Mouse (Mus musculus) activated CD4-positive, CD25-positive, alpha-beta regulatory T cell, adult 4 months (primary cell): Measurements from ENCODE around the gene Fancd2. TPM values are rescaled to one million over a fixed set of nuclear protein-coding genes. Genes with fewer than 3 reads are reported as not detected.

Experiments
- ATAC-seq: one replicate; pipeline ENCODE4 v1.8.0; 2017
- polyA plus RNA-seq, 2 experiments: library from polyadenylated mRNA; unstranded; fragments of 100-300 nt; shearing (Covaris generic); gene quantifications; one replicate each; pipeline ENCODE4 v1.2.1; 2017

Gene Fancd2
- polyA plus RNA-seq, 2 experiments from 2014 or later: 4.4 to 7.2 TPM

DNA sequence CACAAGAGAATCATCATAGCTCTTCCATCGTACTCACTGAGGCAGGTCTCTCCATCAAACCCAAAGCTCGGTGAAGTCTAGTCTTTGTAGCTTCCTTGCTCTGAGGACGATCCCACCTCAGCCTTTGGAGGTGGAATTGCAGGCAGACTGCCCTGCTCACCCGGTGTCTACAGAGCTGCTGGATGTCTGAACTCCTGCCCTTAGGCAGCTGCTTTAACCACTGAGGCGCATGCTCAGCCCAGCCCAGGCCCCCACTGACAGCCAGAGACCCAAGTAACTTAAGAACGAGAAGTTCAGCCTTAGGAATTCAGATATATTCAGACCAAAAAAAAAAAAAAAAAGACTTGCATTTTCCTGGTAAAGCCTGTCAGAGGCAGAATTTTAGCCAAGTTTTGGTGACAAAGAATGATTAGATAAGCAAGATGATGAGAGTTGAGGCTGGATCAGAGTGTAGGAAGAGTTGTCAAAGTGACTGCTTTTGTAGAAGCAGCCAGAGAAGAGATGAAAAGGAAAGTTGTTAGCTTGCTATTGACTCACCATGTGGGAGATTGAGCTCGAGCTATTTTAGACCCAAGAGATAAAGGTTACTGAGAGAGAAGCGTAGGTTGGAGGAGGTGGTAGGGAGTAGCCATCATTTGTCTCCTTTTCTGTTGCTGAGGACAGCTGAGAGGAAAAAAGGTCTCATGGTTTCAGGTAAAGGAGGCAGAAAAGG lies 80.9 kb downstream of the Fancd2 start:
- no peak for ATAC-seq

DNA sequence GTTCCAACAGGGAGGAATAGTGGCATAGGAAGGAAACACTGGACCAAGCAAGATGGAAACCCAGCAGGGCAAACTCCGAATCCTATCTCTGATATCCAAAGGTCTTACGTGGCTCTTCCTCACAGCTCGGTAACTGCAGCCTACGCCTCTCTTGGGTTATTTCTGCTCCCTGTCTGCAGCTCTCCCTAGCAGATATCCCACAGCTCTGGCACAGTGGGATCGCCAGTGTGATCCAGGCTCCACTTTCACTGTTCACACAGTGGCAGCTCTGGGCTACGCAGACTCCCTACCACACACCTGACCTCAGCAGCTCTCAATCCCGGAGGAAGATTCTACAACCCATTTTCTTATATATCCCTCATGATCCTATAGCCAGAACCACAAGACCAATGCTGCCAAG lies 82.7 kb downstream of the Fancd2 start:
- no peak for ATAC-seq

DNA sequence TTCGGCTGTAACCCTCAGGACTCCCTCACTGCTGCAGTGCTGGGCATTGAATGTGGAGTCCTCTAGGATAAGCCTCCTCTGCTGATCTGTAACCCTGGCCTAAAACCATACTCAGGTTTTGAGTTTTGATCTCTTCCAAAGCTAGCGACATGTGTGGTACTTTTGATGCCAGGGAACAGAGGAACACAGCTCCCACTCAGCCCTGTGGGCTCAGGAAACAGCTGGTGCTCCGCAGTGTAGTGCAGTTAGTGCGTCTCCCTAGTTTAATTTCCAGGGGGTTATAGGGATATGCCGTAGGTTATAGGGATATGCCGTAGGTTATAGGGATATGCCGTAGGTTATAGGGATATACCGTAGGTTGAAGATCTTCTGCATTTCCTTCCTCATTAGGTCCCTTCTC lies 83.5 kb downstream of the Fancd2 start:
- ATAC-seq: no peak

DNA sequence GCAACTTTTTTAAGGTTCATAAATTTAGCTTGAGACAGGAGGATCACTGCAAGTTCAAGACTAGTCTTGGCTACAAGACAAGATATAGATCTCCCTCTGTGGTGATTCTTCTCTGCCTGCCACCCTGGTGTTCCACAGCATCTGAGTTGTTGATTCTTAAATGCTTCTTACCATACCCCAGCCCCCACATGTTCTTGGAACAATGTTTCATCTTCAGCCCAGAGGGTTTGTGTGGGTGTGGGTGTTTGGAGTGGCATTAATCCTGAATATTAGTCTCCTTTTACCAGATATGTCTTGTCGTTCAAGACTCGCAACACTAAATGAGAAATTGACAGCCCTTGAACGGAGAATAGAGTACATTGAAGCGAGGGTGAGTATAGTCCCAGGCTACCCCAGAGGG lies 84.0 kb downstream of the Fancd2 start:
- ATAC-seq: no peak

DNA sequence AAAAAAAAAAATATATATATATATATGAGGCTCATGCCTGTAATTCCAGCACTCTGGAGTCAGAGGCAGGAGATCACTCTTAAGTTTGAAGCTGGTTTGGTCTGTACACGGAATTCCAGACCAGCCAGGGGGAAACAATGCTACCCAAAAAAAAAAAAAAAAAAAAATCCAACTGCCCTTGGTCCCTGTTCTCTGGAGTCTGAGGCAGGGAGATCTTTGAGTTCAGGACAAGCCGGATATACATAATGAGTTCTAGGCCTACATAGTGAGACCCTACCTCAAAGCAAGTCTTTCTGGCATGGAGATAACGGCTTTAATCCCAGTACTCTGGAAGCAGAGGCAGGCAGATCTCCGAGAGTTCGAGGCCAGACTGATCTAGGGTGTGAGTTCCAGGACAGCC lies 91.9 kb downstream of the Fancd2 start:
- ATAC-seq: no peak

DNA sequence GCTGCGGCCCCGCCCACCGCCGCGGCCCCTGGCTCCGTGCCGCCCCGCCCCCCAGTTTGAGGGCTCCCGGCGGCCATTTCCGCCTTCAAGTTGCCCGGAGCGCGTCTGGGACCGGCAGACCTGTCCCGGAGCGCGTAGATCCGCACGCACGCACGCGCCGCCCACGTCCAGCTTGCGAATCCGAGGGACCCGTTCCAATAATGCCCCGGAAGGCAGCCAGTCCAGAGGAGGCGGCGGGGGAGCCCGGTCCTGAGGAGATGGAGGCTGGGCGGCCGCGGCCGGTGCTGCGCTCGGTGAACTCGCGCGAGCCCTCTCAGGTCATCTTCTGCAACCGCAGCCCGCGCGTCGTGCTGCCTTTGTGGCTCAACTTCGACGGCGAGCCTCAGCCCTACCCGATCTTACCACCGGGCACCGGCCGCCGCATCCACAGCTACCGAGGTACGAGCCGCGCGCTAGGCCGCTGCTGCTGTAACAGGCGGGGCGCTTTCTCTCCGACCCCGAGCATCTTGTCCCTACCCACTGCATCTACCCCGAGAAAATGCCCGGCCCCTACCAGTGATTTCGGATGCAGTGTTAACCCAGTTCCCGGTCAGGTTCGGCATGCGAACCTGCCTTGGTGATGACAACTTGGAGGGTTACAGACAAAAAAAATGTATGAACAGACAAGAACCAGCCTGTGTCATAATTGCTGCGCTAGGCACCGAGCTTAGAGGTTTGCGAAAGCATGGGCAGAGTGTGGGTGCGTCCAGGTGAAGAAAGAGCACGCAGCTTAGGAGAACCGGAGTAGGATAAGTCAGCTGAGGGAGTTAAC lies 92.7 kb downstream of the Fancd2 start, which contains the start of gene Vhl:
Gene Vhl, plus strand, starts transcription at position 19 of the 811 bp plus-strand sequence.
- ATAC-seq: peak; percentile 74

DNA sequence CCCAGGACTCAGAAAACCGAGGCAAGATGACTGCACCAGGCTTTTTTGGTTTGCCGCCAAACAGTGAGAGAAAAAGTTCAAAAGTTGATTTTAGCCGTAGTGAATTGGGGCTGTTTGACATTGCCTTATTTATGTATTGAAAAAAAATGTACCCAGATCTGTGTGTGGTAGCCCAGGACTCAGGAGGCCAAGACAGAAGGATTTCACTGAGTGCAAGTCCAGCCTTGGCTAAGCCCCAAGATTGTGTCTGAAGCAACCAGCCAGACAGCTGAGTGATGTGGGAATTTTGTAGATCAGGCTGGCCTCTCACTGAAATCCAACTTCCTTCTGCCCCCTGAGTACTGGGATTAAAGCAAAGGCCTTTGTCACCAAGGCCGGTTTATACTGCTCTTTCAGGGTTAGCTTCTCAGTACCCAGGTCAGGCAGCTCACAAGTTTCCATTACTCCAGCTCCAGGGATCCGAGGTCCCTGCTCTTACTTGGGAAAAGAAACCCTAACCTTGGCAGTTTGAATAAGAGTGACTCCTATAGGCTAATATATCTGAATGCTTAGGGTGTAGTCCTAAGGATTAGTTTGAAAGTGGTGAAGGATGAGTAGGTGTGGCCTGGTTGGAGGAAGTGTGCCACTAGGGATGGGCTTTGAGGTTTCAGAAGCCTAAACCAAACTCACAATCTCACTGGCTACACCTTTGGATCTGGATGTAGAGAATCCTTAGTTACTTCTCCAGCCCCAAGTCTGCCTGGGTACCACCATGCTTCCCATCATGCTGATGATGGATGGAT lies 93.7 kb downstream of the Fancd2 start:
- no peak for ATAC-seq

DNA sequence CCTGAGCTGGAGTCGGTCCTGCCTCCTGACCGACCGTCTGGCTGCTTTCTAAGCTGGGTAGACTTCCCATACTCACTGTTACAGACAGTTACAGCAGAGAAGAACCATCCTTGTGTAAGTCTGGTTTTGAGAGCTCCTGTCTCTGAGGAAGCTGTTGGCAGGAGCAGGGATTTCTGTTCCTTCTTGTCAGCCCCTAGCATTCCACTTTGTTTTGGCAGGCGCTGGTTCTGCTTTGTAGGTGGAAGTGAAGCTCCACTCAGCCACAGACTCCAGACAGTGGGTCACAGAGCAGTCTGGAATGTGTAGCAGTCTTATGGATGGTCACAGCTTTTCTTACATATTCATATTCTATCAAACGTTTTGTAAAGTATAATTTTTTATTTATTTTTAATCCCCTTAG lies 98.8 kb downstream of the Fancd2 start:
- ATAC-seq: no peak

DNA sequence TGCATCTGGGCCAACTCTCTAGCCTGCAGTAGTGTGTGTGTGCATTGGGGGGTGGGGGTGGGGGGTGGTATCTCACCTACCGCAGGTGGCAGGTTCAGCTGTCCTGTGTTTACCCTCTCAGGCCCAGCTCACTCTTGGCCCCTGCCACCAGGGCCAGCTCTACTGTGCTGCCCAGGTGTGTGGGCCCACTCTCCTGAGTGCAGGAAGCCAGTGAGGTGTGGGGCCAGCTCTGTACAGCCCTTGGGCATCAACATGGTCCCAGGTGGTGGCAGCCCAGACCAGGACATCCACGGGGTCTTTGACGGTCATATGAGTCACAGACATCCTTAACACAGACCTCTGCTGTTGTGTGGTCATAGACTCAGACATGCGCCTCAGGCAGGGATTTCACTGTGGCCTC lies 101.4 kb downstream of the Fancd2 start:
- no peak for ATAC-seq

DNA sequence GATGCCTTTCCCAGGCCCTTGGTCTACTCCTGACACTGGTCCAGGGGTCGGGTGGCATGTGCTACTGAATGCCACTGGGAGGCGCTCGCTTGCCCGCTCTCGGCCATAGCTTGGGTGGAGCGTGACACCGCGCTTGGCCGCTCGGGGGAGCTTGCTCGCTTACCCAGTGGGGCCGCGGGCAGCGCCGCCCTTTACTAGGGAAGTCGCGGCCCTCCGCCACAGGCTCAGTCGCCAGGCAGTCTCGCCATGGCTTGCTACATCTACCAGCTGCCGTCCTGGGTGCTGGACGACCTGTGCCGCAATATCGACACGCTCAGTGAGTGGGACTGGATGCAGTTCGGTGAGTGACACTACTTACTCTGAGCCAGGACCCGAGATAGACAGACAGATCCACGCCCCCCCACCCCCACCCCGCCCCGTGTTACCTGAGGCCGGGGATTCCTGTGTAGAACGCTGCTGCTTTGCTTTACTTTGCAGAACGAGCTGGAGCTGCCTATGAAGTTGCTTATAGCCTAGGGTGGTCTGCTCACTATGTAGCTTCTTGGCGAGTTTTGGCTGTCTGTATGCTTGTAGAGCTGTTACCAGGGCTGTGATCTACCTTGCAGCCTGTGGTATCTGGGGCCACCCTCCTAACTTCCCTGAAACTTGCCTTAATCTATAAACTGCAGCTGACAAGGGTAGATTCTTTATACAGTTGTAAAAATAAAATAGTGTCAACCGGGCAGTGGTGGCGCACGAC lies 107.0 kb downstream of the Fancd2 start, which contains the start of gene Irak2:
Gene Irak2, plus strand, starts transcription at position 166 of the 739 bp plus-strand sequence.
- peak; percentile 97 for ATAC-seq

DNA sequence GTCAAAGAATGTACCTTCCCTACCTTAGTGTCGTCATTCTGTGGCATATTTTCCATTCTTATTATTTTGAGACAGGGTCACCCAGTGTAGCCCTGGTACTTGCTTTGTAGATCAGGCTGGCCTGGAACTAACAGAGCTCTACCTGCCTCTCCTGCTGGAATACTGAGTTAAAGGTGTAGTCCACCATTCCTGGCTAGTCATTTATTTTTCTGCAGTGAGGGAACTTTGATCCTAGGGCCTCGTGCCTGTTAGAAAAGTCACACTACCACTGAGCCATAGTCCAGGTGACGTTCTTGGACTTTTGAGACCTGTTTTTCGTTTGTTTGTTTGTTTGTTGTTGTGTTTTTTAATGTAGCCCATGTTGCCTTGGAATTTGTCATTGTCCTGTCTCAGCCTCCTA lies 107.7 kb downstream of the Fancd2 start:
- no peak for ATAC-seq

DNA sequence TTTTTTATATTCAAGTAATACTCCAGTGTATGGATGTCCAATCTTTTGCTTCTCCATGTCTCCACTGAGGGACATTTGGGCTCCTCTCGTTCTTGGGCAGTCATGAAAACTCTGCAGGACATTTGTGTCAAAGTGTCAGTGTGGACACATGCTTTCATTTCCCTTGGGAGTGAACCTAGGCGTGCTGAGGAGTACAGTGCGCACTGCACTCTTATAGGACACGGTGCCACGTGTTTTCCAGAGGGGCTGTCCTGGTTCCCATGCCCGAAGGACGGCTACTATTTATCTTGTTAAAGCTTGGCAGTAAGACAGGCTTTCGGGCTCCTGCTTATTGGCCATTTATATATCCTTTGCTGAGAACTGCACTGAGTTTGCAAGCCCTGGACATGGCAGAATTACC lies 111.1 kb downstream of the Fancd2 start:
- no peak for ATAC-seq

DNA sequence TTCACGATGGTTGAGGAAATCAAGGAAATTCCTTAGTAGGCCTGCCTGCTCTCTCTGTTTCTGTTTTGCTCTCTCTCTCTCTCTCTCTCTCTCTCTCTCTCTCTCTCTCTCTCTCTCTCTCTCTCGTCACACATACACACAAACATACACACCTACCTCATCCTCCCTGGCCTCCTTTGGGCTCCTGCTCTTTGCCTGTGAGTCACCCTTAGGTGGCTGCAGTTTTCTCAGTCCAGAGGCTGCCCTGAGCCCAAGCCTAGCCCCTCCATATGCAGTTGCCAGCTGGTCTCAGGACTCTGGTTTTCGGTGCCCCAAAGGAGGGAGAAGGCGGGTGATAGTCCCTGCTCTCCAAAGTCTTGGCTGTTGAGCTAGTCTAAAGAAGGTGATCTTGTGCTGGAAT lies 111.5 kb downstream of the Fancd2 start:
- ATAC-seq: no peak

DNA sequence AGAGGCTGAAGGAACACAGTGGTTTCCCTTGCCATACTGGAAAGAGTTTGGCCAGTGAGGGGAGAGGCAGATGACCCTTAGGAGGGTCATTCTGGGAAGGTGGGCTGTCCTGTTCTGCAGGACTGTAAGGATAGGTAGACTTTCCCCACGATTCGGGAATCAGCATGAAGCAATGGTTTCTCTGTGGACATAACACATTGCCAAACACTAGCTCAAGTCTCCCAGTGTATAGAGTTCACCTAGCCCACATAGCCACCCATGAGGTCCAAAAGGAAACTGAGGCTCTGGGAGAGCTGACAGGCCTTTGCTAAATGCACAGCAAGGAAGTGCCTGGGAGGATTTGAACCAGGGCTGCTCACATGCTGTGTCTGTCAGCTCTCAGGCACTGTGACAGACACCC lies 112.5 kb downstream of the Fancd2 start:
- ATAC-seq: no peak

DNA sequence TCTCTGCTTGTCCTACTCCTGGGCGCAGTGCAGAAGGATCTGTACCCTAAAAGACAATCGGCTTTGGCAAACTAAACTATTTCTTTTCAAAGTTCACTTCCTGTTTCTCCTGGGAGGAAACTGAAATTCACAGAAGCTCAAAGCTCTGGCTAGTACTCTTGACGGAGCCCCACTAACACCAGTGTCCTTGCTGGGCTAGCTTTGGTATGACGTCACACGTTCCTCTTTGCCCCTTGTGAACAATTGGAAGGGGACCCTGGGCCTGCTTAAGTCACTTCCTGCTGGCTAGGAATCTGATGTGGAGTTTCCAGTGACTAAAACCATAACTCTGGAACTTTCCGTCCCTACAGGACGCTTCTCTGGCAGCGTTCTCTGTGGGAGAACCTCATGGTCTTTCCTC lies 113.3 kb downstream of the Fancd2 start:
- peak; percentile 40 for ATAC-seq

Other genes starting within 250 kb of the Fancd2 start
- under 1 TPM; 0.08 to 0.20 TPM for gene Cpne9, start 249.4 kb upstream of the Fancd2 start, polyA plus RNA-seq
- gene Brpf1, start 224.5 kb upstream of the Fancd2 start, polyA plus RNA-seq: 10 to 100 TPM; 10.6 to 11.2 TPM
- gene Ogg1, start 204.7 kb upstream of the Fancd2 start, polyA plus RNA-seq: 10 to 100 TPM; 14.1 to 23.2 TPM
- gene Camk1, start 187.7 kb upstream of the Fancd2 start, polyA plus RNA-seq: 1 to 10 TPM; 1.5 to 1.6 TPM
- 10 to 100 TPM; 32.8 to 49.4 TPM for gene Tada3, start 153.8 kb upstream of the Fancd2 start, polyA plus RNA-seq
- 100 to 1,000 TPM; 658 to 920 TPM for gene Arpc4, start 153.6 kb upstream of the Fancd2 start, polyA plus RNA-seq
- gene Ttll3, start 142.4 kb upstream of the Fancd2 start, polyA plus RNA-seq: 10 to 100 TPM; 10.6 to 15.3 TPM
- gene Rpusd3, start 112.3 kb upstream of the Fancd2 start, polyA plus RNA-seq: 10 to 100 TPM in 1 of 2 experiments, 1 to 10 TPM in 1; 5.4 to 18.7 TPM
- gene Cidec, start 95.9 kb upstream of the Fancd2 start, polyA plus RNA-seq: not detected
- 10 to 100 TPM; 40.7 to 68.9 TPM for gene Jagn1, start 89.1 kb upstream of the Fancd2 start, polyA plus RNA-seq
- gene Il17re, start 73.2 kb upstream of the Fancd2 start, polyA plus RNA-seq: under 1 TPM; 0.97 TPM
- not detected for gene Il17rc, start 60.3 kb upstream of the Fancd2 start, polyA plus RNA-seq
- gene Creld1, start 48.4 kb upstream of the Fancd2 start, polyA plus RNA-seq: 1 to 10 TPM; 2.7 to 8.0 TPM
- gene Prrt3, start 29.8 kb upstream of the Fancd2 start, polyA plus RNA-seq: under 1 TPM in 1 of 2 experiments, not detected in 1; 0.20 TPM
- gene Emc3, start within 50 bp of the Fancd2 start, polyA plus RNA-seq: 10 to 100 TPM; 57.7 to 61.8 TPM
- gene Fancd2os, start 69.0 kb downstream of the Fancd2 start, polyA plus RNA-seq: not detected
- gene Brk1, start 73.1 kb downstream of the Fancd2 start, polyA plus RNA-seq: 100 to 1,000 TPM; 275 to 326 TPM
- gene Vhl, start 92.3 kb downstream of the Fancd2 start, polyA plus RNA-seq: 10 to 100 TPM in 1 of 2 experiments, 1 to 10 TPM in 1; 7.1 to 14.5 TPM
- 10 to 100 TPM; 21.9 to 29.8 TPM for gene Irak2, start 106.8 kb downstream of the Fancd2 start, polyA plus RNA-seq
- 1 to 10 TPM; 1.0 to 5.0 TPM for gene Tatdn2, start 165.4 kb downstream of the Fancd2 start, polyA plus RNA-seq
- not detected for gene Ghrl, start 188.2 kb downstream of the Fancd2 start, polyA plus RNA-seq
- 100 to 1,000 TPM; 139 to 168 TPM for gene Sec13, start 209.1 kb downstream of the Fancd2 start, polyA plus RNA-seq